Mouse (Mus musculus) spleen, adult 2 months (tissue): ENCODE measurements around the gene Fkbp7.

Source experiments
- CTCF ChIP-seq: fragments of 200-500 bp; IDR thresholded peaks from 2 replicates; pipeline ENCODE4 v1.5.1; 2011; ENCODE audit warnings: mild to moderate bottlenecking, inconsistent platforms; ENCODE audit not compliant: insufficient read depth, insufficient read length, insufficient replicate concordance; ENCODE audit errors: extremely low read depth
- POLR2A ChIP-seq: fragments of 200-500 bp; IDR thresholded peaks from 2 replicates; pipeline ENCODE4 v1.6.1; 2011; ENCODE audit warnings: low read depth, low read length, inconsistent platforms

- TF ChIP-seq POLR2A (no peak), CTCF (no peak)
These were observed 22.4 kb upstream of the Fkbp7 start for GRCm38 (mm10) chr2:76695290-76695689.
